Mouse (Mus musculus): ENCODE data around the gene Defb13. TPM values are rescaled to one million over a fixed set of nuclear protein-coding genes. Genes with fewer than 3 reads are reported as not detected.
A peak's percentile ranks its signal among the peaks of the same experiment; 100 is the strongest.

The Defb13 gene
- polyA plus RNA-seq, 1 experiment from 2014 or later = not detected

DNA sequence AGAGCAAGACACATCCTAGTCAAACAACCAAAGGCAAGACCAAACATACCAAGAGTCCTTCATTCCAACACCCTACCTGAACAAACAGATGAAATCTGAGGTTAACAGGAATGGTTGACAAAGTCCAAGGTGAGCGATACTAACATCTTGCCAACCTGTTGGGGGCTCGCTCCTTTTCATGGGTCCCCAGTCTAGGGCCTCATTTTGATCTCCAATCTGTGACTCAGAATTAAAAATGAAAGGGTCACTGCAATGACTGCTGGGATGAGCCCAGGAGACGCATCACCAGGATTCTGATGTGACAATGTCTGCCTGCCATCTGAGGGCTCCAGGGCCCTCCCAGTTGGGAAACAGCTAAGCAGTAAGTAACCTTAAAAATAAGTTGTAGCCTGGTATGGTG, 22.9 kb downstream of the Defb13 start, which contains the start of gene Ccdc70:
TSS of gene Ccdc70 (plus strand) at position 301 of the 400 bp plus-strand sequence.
- no peak within 1 kb of the TSS for H3K27ac ChIP-seq
- no peaks in the 10 kb centered on the region for H3K9me3 ChIP-seq (replicated peaks)
- no peaks in the 10 kb centered on the region for H3K36me3 ChIP-seq (ENCODE audit: poor library complexity, severe bottlenecking)
- H3K4me3 ChIP-seq = no peak within 1 kb of the TSS
- no peak within 1 kb of the TSS for H3K9ac ChIP-seq
- no peak within 1 kb of the TSS for H3K4me2 ChIP-seq
- H3K27me3 ChIP-seq = no peaks in the 10 kb centered on the region
- WGBS = 87% methylated on average over 3 of the region's 3 CpGs
- no peaks in the 10 kb centered on the region for H3K4me1 ChIP-seq
- no peak for ATAC-seq

DNA sequence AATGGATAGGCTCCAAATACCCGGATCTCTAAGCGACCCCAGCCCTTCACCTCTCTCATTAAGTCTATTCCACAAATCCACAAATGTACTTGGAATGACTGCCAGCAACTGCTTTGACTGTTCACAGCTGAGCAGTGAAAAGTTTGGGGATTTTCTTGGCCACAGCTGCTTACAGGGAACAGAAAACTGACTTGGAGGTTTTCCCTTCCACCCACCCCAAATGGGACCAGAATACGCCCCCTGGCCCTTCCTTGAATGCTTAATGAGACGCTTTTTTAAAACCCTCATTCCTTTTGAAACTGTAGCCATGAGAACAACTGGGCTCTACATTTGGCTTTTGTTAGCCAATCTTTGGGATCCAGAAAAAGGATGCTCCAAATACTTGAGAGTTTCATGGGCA, 31.6 kb downstream of the Defb13 start:
- H3K4me1 ChIP-seq = no peaks in the 10 kb centered on the region
- ATAC-seq = no peak
- H3K27ac ChIP-seq = no peak overlapping the region
- H3K9me3 ChIP-seq (replicated peaks) = no peaks in the 10 kb centered on the region; the same call in 1 of the 2 replicates
- no peak overlapping the region for H3K9ac ChIP-seq
- H3K4me3 ChIP-seq = no peak overlapping the region
- 55% methylated on average over 4 of the region's 4 CpGs for WGBS
- no peaks in the 10 kb centered on the region for H3K27me3 ChIP-seq
- no peak overlapping the region for H3K4me2 ChIP-seq
- H3K36me3 ChIP-seq (ENCODE audit: poor library complexity, severe bottlenecking) = no peaks in the 10 kb centered on the region

DNA sequence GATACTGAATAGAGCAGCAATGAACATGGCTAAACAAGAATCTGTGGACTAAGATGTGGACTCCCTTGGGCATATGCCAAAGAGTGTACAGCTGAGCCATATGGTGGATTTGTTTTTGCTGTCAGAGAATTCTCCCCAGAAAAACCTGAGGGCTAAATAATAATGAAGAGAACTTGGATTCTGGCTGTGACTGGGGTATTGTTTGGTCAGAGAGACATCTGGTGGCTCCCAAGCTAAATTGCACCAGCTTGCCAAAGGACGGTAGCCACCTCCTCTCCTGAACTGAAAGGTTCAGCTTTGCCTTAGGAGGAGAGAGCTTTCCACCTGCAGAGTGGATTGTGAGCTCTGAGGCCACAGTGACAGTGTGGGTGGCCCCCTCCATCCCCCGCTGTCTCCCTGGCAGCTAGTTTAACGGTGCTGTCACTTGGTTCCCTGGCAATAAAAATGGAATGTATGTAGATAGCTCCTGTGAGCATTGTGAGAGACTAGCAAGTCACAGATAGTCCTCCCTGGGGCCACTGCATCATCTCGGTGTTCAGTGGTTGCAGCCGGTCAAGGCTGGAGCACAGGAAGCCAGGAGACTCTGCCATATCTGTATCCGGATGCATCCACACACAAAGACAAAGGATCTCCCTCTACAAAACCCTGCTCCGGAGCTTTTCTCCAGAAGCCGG, 35.2 kb downstream of the Defb13 start:
- Histone ChIP-seq H3K9me3 (replicated peaks) (no peaks in the 10 kb centered on the region; the same call in 1 of the 2 replicates), H3K27me3 (no peaks in the 10 kb centered on the region), H3K27ac (no peak overlapping the region), H3K36me3 (ENCODE audit: poor library complexity, severe bottlenecking) (no peaks in the 10 kb centered on the region), H3K4me3 (no peak overlapping the region), H3K4me2 (no peak overlapping the region), H3K9ac (no peak overlapping the region), H3K4me1 (no peaks in the 10 kb centered on the region)
- 63% methylated on average over 8 of the region's 8 CpGs for WGBS
- peak; percentile 57 for ATAC-seq

DNA sequence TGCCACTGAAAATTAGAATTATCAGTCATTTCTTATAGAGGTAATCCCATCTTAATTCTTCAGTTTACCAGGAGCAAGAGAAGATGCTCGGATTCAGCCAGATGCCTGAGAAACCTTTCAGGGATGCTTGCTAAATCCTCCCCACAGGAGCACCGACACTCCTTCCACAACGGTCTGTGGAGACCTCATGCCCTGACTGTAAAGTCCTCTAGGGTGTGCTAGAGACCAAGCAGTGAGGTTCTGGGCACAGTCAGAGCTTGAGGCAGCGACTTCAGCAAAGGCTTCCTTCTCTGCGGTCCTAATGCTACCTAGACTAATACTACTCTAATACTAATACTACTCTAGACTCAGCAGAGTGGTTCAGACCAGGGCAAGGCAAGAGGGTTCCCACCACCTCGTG, 45.6 kb downstream of the Defb13 start:
- H3K4me1 ChIP-seq = no peaks in the 10 kb centered on the region
- no peaks in the 10 kb centered on the region for H3K9me3 ChIP-seq (replicated peaks)
- peak; percentile 80 for ATAC-seq
- no peaks in the 10 kb centered on the region for H3K36me3 ChIP-seq (ENCODE audit: poor library complexity, severe bottlenecking)
- H3K4me2 ChIP-seq = no peak overlapping the region
- H3K4me3 ChIP-seq = no peak overlapping the region
- H3K27ac ChIP-seq = no peak overlapping the region
- WGBS = 23% methylated on average over 6 of the region's 6 CpGs
- H3K9ac ChIP-seq = no peak overlapping the region
- H3K27me3 ChIP-seq = no peaks in the 10 kb centered on the region

DNA sequence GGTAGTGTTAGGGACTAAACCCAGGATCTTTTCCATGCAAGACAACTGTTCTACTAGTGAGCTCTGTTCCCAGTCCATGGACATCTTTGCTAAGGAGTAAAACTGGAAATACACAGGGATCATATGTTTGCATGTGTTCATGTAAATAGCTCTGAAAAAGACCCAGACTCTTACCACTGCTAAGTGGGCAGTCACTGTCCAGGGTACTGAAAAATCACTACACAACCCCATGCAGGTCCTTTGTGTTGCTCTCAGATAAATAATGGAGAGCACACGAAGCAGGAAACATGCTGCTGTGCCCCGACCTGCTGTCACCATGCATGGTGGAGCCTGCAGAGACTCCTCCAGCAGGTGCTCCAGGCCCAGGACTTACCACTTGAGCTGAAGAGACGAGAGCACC, 48.6 kb downstream of the Defb13 start:
- no peak overlapping the region for H3K4me2 ChIP-seq
- ATAC-seq = no peak
- H3K27me3 ChIP-seq = no peaks in the 10 kb centered on the region
- WGBS = 50% methylated on average over 3 of the region's 3 CpGs
- H3K9me3 ChIP-seq (replicated peaks) = no peaks in the 10 kb centered on the region
- no peak overlapping the region for H3K9ac ChIP-seq
- no peak overlapping the region for H3K27ac ChIP-seq
- H3K36me3 ChIP-seq (ENCODE audit: poor library complexity, severe bottlenecking) = no peaks in the 10 kb centered on the region
- no peaks in the 10 kb centered on the region for H3K4me1 ChIP-seq
- no peak overlapping the region for H3K4me3 ChIP-seq

Other genes starting within 250 kb of the Defb13 start
- not detected in 2 replicates for gene AY761184, start 243.1 kb upstream of the Defb13 start, polyA plus RNA-seq (2015; fragmentation: Nextera tagmentation; extraction: Ambion mirVana)
- not detected in 2 replicates for gene Defa24, start 212.3 kb upstream of the Defb13 start, polyA plus RNA-seq (2015; fragmentation: Nextera tagmentation; extraction: Ambion mirVana)
- gene Defb50, start 123.2 kb upstream of the Defb13 start, polyA plus RNA-seq (2015; fragmentation: Nextera tagmentation; extraction: Ambion mirVana) = not detected in 2 replicates
- gene Defb2, start 106.8 kb upstream of the Defb13 start, polyA plus RNA-seq (2015; fragmentation: Nextera tagmentation; extraction: Ambion mirVana) = not detected in 2 replicates
- not detected in 2 replicates for gene Defb10, start 87.9 kb upstream of the Defb13 start, polyA plus RNA-seq (2015; fragmentation: Nextera tagmentation; extraction: Ambion mirVana)
- gene Defb9, start 61.3 kb upstream of the Defb13 start, polyA plus RNA-seq (2015; fragmentation: Nextera tagmentation; extraction: Ambion mirVana) = not detected in 2 replicates
- gene Defb11, start 40.4 kb upstream of the Defb13 start, polyA plus RNA-seq (2015; fragmentation: Nextera tagmentation; extraction: Ambion mirVana) = 3.2 and 3.4 TPM in 2 replicates
- gene Defb15, start 14.1 kb upstream of the Defb13 start, polyA plus RNA-seq (2015; fragmentation: Nextera tagmentation; extraction: Ambion mirVana) = not detected in 2 replicates
- not detected in 2 replicates for gene Defb35, start 8.4 kb upstream of the Defb13 start, polyA plus RNA-seq (2015; fragmentation: Nextera tagmentation; extraction: Ambion mirVana)
- not detected in 2 replicates for gene Fam90a1a, start 12.0 kb downstream of the Defb13 start, polyA plus RNA-seq (2015; fragmentation: Nextera tagmentation; extraction: Ambion mirVana)
- not detected in 2 replicates for gene Ccdc70, start 23.0 kb downstream of the Defb13 start, polyA plus RNA-seq (2015; fragmentation: Nextera tagmentation; extraction: Ambion mirVana)
- 1.3 TPM in 2 replicates for gene Atp7b, start 113.5 kb downstream of the Defb13 start, polyA plus RNA-seq (2015; fragmentation: Nextera tagmentation; extraction: Ambion mirVana)
- 28.9 and 29.6 TPM in 2 replicates for gene Alg11, start 114.0 kb downstream of the Defb13 start, polyA plus RNA-seq (2015; fragmentation: Nextera tagmentation; extraction: Ambion mirVana)
- gene Nek5, start 178.3 kb downstream of the Defb13 start, polyA plus RNA-seq (2015; fragmentation: Nextera tagmentation; extraction: Ambion mirVana) = 0.26 and 0.62 TPM in 2 replicates
- gene Nek3, start 219.7 kb downstream of the Defb13 start, polyA plus RNA-seq (2015; fragmentation: Nextera tagmentation; extraction: Ambion mirVana) = 7.0 and 7.2 TPM in 2 replicates
- gene Ckap2, start 239.1 kb downstream of the Defb13 start, polyA plus RNA-seq (2015; fragmentation: Nextera tagmentation; extraction: Ambion mirVana) = 49.3 and 51.4 TPM in 2 replicates
- gene Vps36, start 246.0 kb downstream of the Defb13 start, polyA plus RNA-seq (2015; fragmentation: Nextera tagmentation; extraction: Ambion mirVana) = 43.2 and 44.3 TPM in 2 replicates

All from forebrain, embryonic 13.5 days (tissue).